11 mouse cellular contexts compared by ENCODE assay signal in genomic region chr10:40630457-40630856, GRCm38 (mm10). TPM values are rescaled to one million over a fixed set of nuclear protein-coding genes. Genes with fewer than 3 reads are reported as not detected.
DNase-seq lines count a peak whose midpoint lies in the region; ATAC-seq and TF ChIP-seq lines count a peak whose summit lies in the region.
"Had no signal": no experiment of that assay in that cellular context is flagged by ENCODE, and none has a peak within 500 bp of the region (broad histone marks: within the 10 kb centered on the region; RNA-seq: fewer than 3 reads in every experiment).

No protein-coding gene starts in this region.

- H3K4me1 ChIP-seq in forebrain, embryonic 15.5 days = 0 out of 2 replicates have a peak, but pooled peaks cover 3% of the 10 kb centered on the region

- no peaks in the 10 kb centered on the region for H3K27me3 ChIP-seq in forebrain, embryonic 15.5 days

- H3K9ac ChIP-seq in forebrain, embryonic 15.5 days (replicated peaks) = no peak overlapping the region

- peak overlapping the region; percentile 89 for H3K27ac ChIP-seq in layer of hippocampus, adult 2 months
- H3K27ac ChIP-seq in forebrain, embryonic 15.5 days (replicated peaks) = no peak overlapping the region

- no peak for TF ChIP-seq CTCF in layer of hippocampus, adult 2 months (conservative IDR thresholded peaks at IDR 0.05)

- no peaks in the 10 kb centered on the region for H3K36me3 ChIP-seq in forebrain, embryonic 15.5 days

- no peak overlapping the region for H3K4me2 ChIP-seq in forebrain, embryonic 15.5 days (replicated peaks)
- H3K4me2 ChIP-seq: liver, embryonic 11.5 days had no signal

- 64% methylated on average over 5 of the region's 5 CpGs for WGBS in forebrain, embryonic 15.5 days

- no peak for DNase-seq in layer of hippocampus, adult 2 months (ENCODE audit: low spot score in 2 of 2)
- no peak for DNase-seq in layer of hippocampus, adult 8-10 months (ENCODE audit: low spot score in 2 of 2)
- peak; percentile 45 to 65 for DNase-seq in cerebellum, postnatal 25 days
- peak; percentile 62 to 71 for DNase-seq in heart, postnatal 10 days
- DNase-seq in lung, postnatal 25 days (ENCODE audit: low spot score) = peak; percentile 37
- no peak for DNase-seq in thymus, postnatal 14 days

- intact Hi-C loops in heart, postnatal 10 days (cut with DNase I) = no loop called here

- no peak for ATAC-seq in forebrain, embryonic 15.5 days (replicated peaks)
- ATAC-seq in erythroblast, adult 5-6 weeks (replicated peaks; ENCODE audit: low FRiP score, poor library complexity, severe bottlenecking) = no peak

- H3K4me3 ChIP-seq in layer of hippocampus, adult 2 months = peak overlapping the region; percentile 52
- no peak overlapping the region for H3K4me3 ChIP-seq in forebrain, embryonic 15.5 days

- no peaks in the 10 kb centered on the region for H3K9me3 ChIP-seq in forebrain, embryonic 15.5 days

RNA-seq across cellular contexts. Expression of gene Ddo, which starts 0.6 kb away (rescaled TPM):
- total RNA-seq in layer of hippocampus, adult 2 months (2021) = 10 to 100 TPM; 18.9 to 21.5 TPM
- total RNA-seq in layer of hippocampus, adult 8-10 months (2022) = 10 to 100 TPM; 19.4 to 21.8 (median 20.7) TPM
- total RNA-seq in heart, postnatal 10 days (2021) = 10 to 100 TPM; 24.2 to 24.9 TPM
- 1.0 and 1.5 TPM in 2 replicates for polyA plus RNA-seq in forebrain, embryonic 15.5 days (2015; fragmentation: Nextera tagmentation; extraction: Ambion mirVana)
- total RNA-seq in erythroblast, adult 5-6 weeks (2015; ENCODE audit: low replicate concordance) = not detected in 2 replicates
- total RNA-seq in erythroblast, adult 5-6 weeks (2017; ENCODE audit: low replicate concordance) = not detected in 2 replicates
- total RNA-seq: ES-E14 had no signal

RNA-seq across cellular contexts. Expression of gene Mettl24, which starts 52.6 kb away (rescaled TPM):
- 1 to 10 TPM; 2.0 to 2.8 TPM for total RNA-seq in layer of hippocampus, adult 2 months (2021)
- total RNA-seq in layer of hippocampus, adult 8-10 months (2022) = 1 to 10 TPM; 2.0 to 3.5 (median 3.3) TPM
- total RNA-seq in heart, postnatal 10 days (2021) = 1 to 10 TPM; 1.9 to 2.3 TPM
- 0.23 and 0.29 TPM in 2 replicates for polyA plus RNA-seq in forebrain, embryonic 15.5 days (2015; fragmentation: Nextera tagmentation; extraction: Ambion mirVana)
- not detected in 2 replicates for total RNA-seq in erythroblast, adult 5-6 weeks (2015; ENCODE audit: low replicate concordance)
- not detected in 2 replicates for total RNA-seq in erythroblast, adult 5-6 weeks (2017; ENCODE audit: low replicate concordance)
- total RNA-seq: neutrophil, adult 5-6 weeks had no signal

Comparison
In these comparisons a context has a peak if more than half of its experiments do, and no peak if none do; other contexts are left out.
1. DNase-seq: peak in cerebellum, postnatal 25 days (2 of 2), heart, postnatal 10 days (2 of 2) and lung, postnatal 25 days (single experiment); none in layer of hippocampus, adult 2 months (0 of 2), layer of hippocampus, adult 8-10 months (0 of 2) and thymus, postnatal 14 days (single experiment).
2. RNA of gene Ddo, which starts 0.6 kb away (total RNA-seq): 24.2 to 24.9 TPM in heart, postnatal 10 days, 18.9 to 21.5 TPM in layer of hippocampus, adult 2 months and 19.4 to 21.8 TPM in layer of hippocampus, adult 8-10 months; not detected in erythroblast, adult 5-6 weeks; every median in the first group is over 10 times any median in the second.